Mouse (Mus musculus) 3134 (cell line): ENCODE data around the gene Pnp.
"Not testable (repeated sequence)": the region's sequence is repeated elsewhere in the genome, so short reads cannot be mapped to it uniquely, and the experiment has no call there.

Experiments used
- DNase-seq: peaks from one replicate; pipeline ENCODE4 v3.0.0-alpha.2; 2011; ENCODE audit warnings: low spot score; ENCODE audit not compliant: insufficient read length; ENCODE audit errors: extremely low read depth

Gene Pnp

DNA sequence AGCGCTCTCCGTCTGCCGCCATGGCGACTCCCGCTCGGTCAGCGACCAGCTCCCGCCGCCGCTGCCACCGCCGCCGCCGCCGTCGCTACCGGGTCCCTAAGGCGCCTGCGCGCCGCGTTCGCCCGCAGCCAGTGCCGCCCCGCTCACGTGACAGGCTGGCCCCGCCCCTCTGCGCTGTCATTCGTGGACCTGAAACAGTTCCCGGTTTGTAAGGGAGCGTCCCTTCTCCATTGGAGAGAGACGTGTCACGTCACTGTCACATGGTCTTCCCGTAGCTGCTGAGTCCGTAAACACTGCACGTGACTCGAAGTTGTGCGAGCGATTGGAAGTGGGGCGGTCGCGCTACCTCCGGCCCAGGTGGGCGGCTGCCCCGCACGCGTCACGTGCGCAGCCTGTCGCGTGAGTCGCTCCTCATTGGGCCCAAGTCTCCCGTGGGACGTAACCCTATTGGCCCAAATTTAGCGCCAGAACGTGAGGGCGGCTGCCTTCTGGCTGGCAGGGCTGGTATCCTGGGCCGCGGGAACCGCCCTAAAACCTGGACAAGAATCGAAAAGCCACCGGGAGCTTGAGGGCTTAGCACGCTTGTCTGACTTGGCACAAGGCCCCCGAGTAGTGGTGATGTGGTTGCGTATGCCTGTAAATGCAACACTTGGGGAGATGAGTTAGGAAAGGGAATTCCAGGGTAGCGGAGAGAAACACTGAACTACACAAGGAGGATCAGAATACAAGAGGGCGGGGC is at the start of gene Pnp, which contains the start of gene Pip4p1:
Pnp (plus strand) TSS at position 329 of the 739 bp plus-strand sequence.
Pip4p1 (minus strand) TSS at position 103 of the 739 bp plus-strand sequence.
- DNase-seq, result peak; percentile 100

GRCm38 (mm10) chr14:50891621-50892020 is 39.3 kb upstream of the Pnp start:
- DNase-seq, result no peak

DNA sequence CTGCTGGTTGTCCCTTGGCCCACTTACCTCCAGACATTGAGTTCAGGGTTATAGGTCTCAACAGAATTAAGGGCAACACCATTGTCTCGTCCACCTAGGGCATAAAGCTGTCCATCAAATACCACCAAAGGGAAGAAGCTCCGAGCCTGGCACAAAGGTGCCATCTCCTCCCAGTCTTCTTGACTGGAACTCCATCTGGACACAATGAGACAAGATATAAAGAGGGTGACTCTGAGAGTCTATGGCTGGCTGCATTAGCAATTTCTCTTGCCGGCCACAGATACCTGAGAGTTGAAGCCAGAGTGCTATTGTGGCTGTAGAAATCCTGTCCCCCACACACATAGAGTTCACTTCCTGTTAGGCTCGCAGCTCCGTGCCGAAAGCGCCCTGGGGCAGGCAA is 38.8 kb upstream of the Pnp start:
- DNase-seq, result no peak

DNA sequence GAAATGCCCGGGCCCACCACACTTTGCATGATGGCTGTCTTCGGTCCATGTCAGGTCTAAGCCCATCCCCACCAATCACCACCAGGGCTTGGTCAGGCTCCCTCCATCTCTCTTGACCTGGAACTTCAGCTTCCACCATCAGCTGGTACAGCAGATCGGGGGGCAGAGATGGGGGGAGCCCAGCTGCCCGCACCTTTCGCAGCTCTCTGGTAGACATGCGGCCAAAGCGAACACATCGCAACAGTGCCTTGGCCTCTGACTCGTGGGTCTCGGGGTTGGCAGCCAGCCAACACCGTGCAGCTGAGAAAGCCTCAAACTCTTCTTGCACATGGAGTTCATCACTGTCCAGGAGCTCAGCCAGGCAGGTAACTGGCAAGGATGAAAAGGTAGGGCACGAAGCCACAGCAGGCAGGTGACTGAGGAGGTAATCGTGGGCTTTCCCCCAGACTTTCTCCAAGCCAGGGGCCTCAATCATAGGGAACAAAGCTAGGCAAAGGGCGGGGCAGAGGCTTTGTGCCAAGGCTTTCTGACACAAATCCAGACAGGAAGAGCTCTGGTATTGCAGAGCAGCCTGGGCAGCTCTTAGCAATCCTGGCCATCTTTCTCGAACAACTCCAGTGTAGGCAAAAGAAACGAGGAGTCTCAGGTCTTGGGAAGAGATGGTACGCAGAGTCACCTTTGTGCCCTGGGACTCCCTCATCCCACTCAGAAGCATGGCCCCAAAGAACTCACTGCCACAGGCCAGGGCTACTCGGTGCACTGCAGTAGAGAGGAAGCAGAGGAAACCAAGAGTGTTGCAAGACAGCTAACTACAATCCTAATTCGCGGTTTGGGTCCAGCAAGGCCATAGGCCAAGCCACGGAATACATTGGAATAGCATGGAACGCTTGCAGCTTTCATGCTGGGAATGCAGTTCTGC is 38.1 kb upstream of the Pnp start:
- peak; percentile 61 for DNase-seq

DNA sequence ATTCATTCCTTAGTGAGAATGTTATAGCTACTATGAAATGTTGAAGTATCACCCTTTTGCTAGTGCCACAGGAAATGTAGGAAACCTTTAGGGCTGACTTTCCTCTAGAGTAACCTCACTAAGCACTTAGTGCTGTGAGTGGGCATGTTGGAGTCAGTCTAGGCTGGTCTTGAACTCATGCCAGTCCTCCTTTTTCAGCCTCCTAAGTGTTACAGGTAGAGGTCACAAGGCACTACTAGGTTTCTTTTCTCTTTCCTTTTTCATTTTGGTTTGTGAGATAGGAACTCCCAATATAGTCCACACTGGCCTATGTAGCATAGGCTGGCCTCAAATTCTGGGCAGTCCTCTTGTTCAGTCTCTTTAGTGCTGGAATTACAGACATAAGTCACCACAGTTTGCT is 35.5 kb upstream of the Pnp start:
- no peak for DNase-seq

- DNase-seq, result peak; percentile 77
Observed at GRCm38 (mm10) chr14:50895985-50896746, 34.7 kb upstream of the Pnp start.

- DNase-seq, result no peak
Observed at GRCm38 (mm10) chr14:50896747-50897373, 34.0 kb upstream of the Pnp start.

- DNase-seq, result no peak
Observed at GRCm38 (mm10) chr14:50897374-50897765, 33.5 kb upstream of the Pnp start, which contains the start of gene Klhl33. TSS of gene Klhl33 (minus strand) at chr14:50897507.

GRCm38 (mm10) chr14:50897992-50898391 is 32.9 kb upstream of the Pnp start:
- DNase-seq, result not testable (repeated sequence)

DNA sequence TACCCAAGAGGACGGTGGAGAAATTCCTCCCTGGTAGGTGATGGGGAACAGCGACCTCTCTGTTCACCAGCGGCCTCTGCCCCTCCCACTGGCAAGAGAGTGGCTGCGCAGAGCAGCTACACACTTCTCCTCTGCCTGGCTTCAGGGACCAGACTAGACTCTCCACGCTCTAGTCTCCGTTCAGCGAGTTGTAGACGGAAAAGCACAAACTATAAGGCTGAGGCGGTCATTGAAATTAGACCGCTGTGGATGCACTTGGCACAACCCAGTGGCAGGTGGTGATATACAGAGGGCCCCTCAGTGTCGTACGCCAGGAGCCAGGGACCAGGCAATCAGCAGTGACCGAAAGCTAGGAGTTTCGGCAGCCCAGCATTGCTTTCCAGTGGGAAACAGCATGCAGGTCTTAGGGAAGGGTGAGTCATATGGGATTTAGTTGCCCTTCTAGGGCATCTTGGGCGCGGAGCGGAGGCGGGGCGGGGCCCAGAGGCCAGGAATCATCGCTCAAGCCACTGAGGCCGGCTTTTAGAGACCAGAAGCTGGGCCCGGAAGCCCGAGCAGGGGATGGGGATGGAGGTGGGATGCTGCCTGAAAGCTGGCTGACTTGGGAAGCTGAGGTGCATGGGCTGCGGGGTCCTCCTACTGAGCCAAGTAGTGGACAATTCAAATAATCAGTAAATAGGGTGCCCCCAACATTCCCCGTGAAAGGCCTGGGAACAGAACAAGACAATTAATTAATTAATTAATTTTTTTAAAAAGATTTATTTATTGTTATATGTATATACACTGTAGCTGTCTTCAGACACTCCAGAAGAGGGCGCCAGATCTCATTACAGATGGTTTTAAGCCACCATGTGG is 26.7 kb upstream of the Pnp start:
- DNase-seq, result no peak

- no peak for DNase-seq
Observed at GRCm38 (mm10) chr14:50904828-50905129, 26.1 kb upstream of the Pnp start.

- DNase-seq, result not testable (repeated sequence)
Observed at GRCm38 (mm10) chr14:50905327-50905726, 25.6 kb upstream of the Pnp start.

DNA sequence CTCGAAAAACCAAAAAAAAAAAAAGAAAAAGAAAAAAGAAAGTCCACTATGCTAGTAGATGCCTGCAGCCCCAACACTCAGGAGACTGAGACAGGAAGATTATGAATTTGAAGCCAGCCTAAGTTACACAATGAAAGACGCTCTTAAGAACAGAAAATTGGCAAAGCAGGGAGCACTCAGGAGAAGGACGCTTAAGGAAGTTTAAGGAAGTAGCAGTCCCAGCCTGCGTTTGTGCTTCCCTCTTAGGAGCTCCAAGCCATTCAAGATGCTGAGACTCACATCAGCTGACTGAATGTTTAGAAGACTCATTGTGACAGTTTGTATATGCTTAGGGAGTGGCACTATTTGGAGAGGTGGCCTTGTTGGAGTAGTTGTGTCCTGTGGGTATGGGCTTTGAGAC is 22.8 kb upstream of the Pnp start:
- no peak for DNase-seq

GRCm38 (mm10) chr14:50911356-50911755 is 19.5 kb upstream of the Pnp start:
- DNase-seq, result no peak

DNA sequence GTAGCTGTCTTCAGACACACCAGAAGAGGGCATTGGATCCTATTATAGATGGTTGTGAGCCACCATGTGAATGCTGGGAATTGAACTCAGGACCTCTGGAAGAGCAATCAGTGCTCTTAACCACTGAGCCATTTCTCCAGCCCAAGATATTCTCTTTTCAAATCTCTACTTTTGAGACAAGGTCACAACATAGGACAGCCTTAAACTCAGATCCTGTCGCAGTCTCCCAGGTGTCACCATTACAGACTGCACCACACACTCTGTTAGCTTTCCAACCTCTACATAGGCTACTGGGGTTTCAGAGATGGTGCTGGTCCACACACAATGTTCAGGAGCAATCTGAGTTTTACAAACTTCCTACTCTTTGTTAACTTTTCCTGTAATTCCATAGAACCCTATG is 7.4 kb upstream of the Pnp start:
- not testable (repeated sequence) for DNase-seq

GRCm38 (mm10) chr14:50924281-50925064 is 6.4 kb upstream of the Pnp start, which contains the start of the genes Osgep and Apex1:
TSS of gene Osgep (minus strand) at chr14:50924893.
TSS of gene Apex1 (plus strand) at chr14:50924968.
- DNase-seq, result peak; percentile 98

DNA sequence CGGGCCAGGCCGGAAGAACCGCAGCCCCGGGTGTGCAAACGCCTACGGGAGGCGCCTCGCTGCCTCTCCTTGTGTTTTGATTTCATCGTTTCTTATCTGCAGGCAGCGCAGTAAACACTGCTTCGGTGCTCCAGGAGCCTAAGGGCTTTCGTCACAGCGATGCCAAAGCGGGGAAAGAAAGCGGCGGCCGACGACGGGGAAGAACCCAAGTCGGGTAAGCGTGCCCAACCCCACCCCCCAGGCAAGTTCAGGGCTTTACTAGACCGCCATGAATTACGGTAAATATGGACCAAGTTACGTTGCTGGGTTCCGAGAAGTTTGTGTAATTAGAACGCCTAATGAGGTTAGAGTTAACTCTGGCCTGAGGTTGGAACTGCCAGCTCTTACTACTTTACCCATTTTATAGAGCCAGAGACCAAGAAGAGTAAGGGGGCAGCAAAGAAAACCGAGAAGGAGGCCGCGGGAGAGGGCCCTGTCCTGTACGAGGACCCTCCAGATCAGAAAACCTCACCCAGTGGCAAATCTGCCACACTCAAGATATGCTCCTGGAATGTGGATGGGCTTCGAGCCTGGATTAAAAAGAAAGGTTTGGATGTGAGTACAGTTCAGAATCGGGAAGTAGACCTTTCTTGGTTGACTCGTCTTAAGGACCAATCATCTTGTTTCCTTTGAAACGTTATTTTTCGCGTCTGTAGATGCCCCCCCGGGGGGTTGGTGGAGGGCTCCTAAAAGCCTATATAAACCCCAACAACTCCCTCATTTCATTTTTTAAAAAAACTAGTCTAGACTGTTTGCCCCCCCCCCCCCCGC is 5.6 kb upstream of the Pnp start:
- DNase-seq, result no peak

DNA sequence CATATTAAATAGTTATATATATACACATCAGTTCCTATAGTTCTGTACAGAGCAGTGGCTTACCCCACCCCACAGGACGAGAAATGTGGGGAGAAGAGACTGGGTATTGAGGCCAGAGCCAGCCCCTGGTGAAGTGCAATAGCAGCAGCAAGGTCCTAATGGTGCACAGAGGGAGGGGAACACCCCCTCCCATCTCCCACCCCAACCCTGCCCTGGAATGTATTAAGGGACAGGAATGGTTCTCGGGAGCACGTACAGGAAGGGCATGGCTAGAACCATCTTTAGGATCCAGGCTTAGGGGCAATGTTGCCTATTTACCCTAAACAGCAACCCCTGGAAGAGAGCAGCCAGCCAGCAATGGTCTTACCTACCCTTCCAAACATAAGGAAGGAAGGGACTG is 3.5 kb upstream of the Pnp start:
- DNase-seq, result no peak
